Mouse (Mus musculus) liver, embryonic 14.5 days (tissue): ENCODE results near the gene Dthd1. TPM values are rescaled to one million over a fixed set of nuclear protein-coding genes. Genes with fewer than 3 reads are reported as not detected.

Source experiments
- ATAC-seq: fragments of 200-750 bp; cut with Nextera tagmentation; 2 replicates; pipeline ENCODE4 v1.8.0; 2017; ENCODE audit warnings: moderate number of reproducible peaks, mild to moderate bottlenecking, moderate library complexity; ENCODE audit not compliant: insufficient read depth
- DNase-seq, 3 experiments: peaks; one replicate each; pipeline ENCODE4 v3.0.0-alpha.2; 2012 to 2013; ENCODE audit warnings: low read depth in 3 of 3, low spot score in 3 of 3
- H3K27ac ChIP-seq: fragments of 300-500 bp; sonication (generic); 2 replicates; pipeline ENCODE4 v1.5.1; 2014; ENCODE audit warnings: moderate library complexity, mild to moderate bottlenecking, control low read depth, inconsistent platforms
- H3K27me3 ChIP-seq: fragments of 300-500 bp; sonication (generic); 2 replicates; pipeline ENCODE4 v1.6.1; 2014; ENCODE audit warnings: mild to moderate bottlenecking, low read length, moderate library complexity; ENCODE audit not compliant: control insufficient read depth, insufficient read depth
- H3K36me3 ChIP-seq: fragments of 300-500 bp; sonication (generic); replicated peaks from 2 replicates; pipeline ENCODE4 v1.6.1; 2014; ENCODE audit warnings: low read depth; ENCODE audit not compliant: control insufficient read depth, insufficient read depth
- H3K4me1 ChIP-seq, 2 experiments: fragments of 200-500 bp in 1 of 2; fragments of 300-500 bp in 1 of 2; sonication (generic) in 1 of 2; replicated peaks; 2 replicates each; pipeline ENCODE4 v1.6.1; 2012 to 2014; ENCODE audit warnings: antibody characterized with exemption in 1 of 2, inconsistent platforms in 1 of 2, low read length in 1 of 2; ENCODE audit not compliant: control insufficient read depth in 2 of 2, insufficient read depth in 2 of 2
- H3K4me2 ChIP-seq: fragments of 300-500 bp; sonication (generic); 2 replicates; pipeline ENCODE4 v1.6.1; 2014; ENCODE audit warnings: low read depth, mild to moderate bottlenecking, control low read depth, moderate library complexity
- H3K4me3 ChIP-seq, 2 experiments: fragments of 200-500 bp in 1 of 2; fragments of 300-500 bp in 1 of 2; sonication (generic) in 1 of 2; 2 replicates each; pipeline ENCODE4 v1.5.1; 2012 to 2014; ENCODE audit warnings: low read depth in 2 of 2, low read length in 2 of 2, mild to moderate bottlenecking in 2 of 2, control low read depth in 1 of 2, inconsistent platforms in 1 of 2, moderate library complexity in 1 of 2; ENCODE audit not compliant: insufficient read depth in 1 of 2
- H3K9ac ChIP-seq: fragments of 300-500 bp; sonication (generic); replicated peaks from 2 replicates; pipeline ENCODE4 v1.6.1; 2014; ENCODE audit warnings: mild to moderate bottlenecking, control low read depth, moderate library complexity
- H3K9me3 ChIP-seq: fragments of 300-500 bp; sonication (generic); 2 replicates; pipeline ENCODE4 v1.6.1; 2016; ENCODE audit warnings: low read length, mixed read lengths; ENCODE audit not compliant: control insufficient read depth
- CTCF ChIP-seq: IDR thresholded peaks from 2 replicates; pipeline ENCODE4 v1.5.1; 2016; ENCODE audit warnings: antibody characterized with exemption, low read depth, control low read depth
- EP300 ChIP-seq: IDR thresholded peaks from 2 replicates; pipeline ENCODE4 v1.6.1; 2016; ENCODE audit warnings: antibody characterized with exemption, low read depth
- WGBS: fragments of 180-500 bp; shearing (Covaris S2); extraction: QIAGEN DNeasy Blood & Tissue Kit; methylation state at CpG from one replicate; pipeline ENCODE4 v1.1.7; 2014; ENCODE audit not compliant: insufficient replicate concordance; 5-methylcytosine and 5-hydroxymethylcytosine counted together
- polyA plus RNA-seq, 2 experiments: library from polyadenylated mRNA; depleted of rRNA in 1 of 2; stranded (reverse) in 1 of 2; unstranded in 1 of 2; fragments of >200 nt; fragmentation: Nextera tagmentation in 1 of 2; extraction: Ambion mirVana in 1 of 2; gene quantifications; 2 replicates each; pipeline versions ENCODE4 v1.2.1 to v1.2.3; 2012 to 2014

The Dthd1 gene
- polyA plus RNA-seq, 2 experiments: not detected

DNA sequence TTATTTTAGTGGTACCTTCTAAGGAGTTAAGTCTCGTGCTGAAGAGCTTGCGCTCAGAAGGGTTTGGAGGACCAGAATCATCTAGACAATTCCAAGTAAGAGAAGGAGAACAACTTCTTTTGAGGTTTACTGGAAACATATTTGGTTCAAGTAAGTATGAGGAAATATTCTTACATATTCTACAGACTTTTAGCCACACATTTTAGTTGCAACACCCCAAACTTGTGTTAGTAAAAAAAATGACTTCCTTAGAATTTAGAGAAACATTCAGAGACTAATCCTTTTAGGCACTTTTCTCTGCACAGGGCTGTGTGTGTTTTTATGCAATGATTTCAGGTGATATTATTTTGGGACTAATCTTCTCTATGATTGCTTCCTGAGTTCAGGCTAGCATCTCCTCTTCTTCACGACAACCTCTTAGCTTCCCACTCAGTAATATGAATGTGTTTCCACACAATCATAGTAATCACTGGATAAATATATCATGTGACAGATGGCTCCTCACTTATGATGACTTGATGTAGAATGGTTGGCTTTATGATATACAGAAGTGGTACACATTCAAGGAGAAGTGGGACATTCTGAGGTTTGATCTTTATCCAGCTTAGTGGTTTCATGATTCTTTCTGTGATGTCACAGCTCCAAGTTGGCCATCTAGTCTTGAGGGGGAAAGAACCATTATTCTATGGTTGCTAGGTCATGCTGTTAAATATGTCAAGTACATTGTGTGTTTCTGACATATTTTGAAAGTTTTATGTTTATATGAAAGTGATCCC lies 29.5 kb downstream of the Dthd1 start:
- H3K4me1 ChIP-seq: no peaks in the 10 kb centered on the region
- H3K36me3 ChIP-seq: no peaks in the 10 kb centered on the region
- DNase-seq (no peak), ATAC-seq (no peak)
- no peak for TF ChIP-seq CTCF
- TF ChIP-seq EP300: no peak
- no peaks in the 10 kb centered on the region for H3K9me3 ChIP-seq
- no peak overlapping the region for H3K9ac ChIP-seq
- H3K27ac ChIP-seq: no peak overlapping the region
- no peak overlapping the region for H3K4me3 ChIP-seq
- WGBS: 74% methylated on average over 3 of the region's 3 CpGs
- no peaks in the 10 kb centered on the region for H3K27me3 ChIP-seq
- no peak overlapping the region for H3K4me2 ChIP-seq

DNA sequence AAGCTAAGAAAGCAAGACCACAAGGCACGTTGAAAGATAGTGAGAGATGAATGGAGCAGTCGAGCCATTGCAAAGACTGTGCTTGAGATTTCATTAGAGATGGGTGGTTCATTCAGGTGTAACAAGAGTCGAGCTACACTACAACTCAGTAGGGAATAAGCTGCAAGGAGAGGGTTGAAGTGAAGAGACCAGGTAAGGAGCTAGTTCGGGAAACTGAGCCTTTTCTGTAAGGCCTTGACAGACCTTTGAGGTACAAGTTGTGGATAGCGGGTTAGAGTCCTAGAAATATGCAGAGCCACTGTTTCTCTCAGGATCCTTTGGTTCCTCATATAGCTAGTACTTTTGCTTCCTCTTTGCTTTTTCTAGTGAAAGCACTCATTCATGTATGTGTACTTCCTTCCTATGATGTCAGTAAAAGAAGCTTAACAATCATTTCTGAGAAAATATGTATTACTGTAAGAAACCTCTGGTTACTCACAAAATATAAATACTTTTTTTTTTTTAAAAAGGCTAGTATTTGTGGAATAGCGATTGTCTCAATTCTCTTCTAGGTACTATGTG lies 33.0 kb downstream of the Dthd1 start:
- H3K27ac ChIP-seq: no peak overlapping the region
- WGBS: 48% methylated on average over 6 of the region's 6 CpGs
- H3K9ac ChIP-seq: no peak overlapping the region
- no peaks in the 10 kb centered on the region for H3K36me3 ChIP-seq
- no peak overlapping the region for H3K4me3 ChIP-seq
- H3K4me1 ChIP-seq: no peaks in the 10 kb centered on the region
- no peak for ATAC-seq
- no peaks in the 10 kb centered on the region for H3K27me3 ChIP-seq
- H3K4me2 ChIP-seq: no peak overlapping the region
- DNase-seq: no peak
- no peaks in the 10 kb centered on the region for H3K9me3 ChIP-seq
- TF ChIP-seq EP300 (no peak), CTCF (no peak)

DNA sequence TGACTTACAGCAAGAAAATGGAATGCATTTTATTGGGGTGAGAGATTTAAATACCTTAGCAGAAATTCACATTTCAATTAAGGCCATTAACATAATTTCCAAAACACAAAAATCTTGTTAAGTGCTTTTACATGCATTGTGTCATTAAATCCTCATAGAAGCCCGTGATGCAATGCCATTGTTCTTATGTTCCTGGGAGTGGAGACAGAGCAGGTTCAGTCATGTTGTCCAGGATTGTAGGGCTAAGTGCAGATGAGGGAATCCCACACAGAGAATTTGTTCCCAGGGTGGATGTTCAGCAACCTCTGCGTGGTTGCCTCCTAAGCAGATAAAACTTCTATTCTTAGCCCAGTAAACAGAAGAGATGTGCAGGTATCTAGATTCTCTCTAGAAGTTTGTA lies 37.7 kb downstream of the Dthd1 start:
- Histone ChIP-seq H3K4me3 (no peak overlapping the region), H3K9me3 (no peaks in the 10 kb centered on the region), H3K27me3 (no peaks in the 10 kb centered on the region), H3K27ac (no peak overlapping the region), H3K4me1 (no peaks in the 10 kb centered on the region), H3K4me2 (no peak overlapping the region), H3K36me3 (no peaks in the 10 kb centered on the region), H3K9ac (no peak overlapping the region)
- TF ChIP-seq EP300: no peak
- TF ChIP-seq CTCF: no peak
- DNase-seq (no peak), ATAC-seq (no peak)
- WGBS: 55% methylated on average over 2 of the region's 2 CpGs

DNA sequence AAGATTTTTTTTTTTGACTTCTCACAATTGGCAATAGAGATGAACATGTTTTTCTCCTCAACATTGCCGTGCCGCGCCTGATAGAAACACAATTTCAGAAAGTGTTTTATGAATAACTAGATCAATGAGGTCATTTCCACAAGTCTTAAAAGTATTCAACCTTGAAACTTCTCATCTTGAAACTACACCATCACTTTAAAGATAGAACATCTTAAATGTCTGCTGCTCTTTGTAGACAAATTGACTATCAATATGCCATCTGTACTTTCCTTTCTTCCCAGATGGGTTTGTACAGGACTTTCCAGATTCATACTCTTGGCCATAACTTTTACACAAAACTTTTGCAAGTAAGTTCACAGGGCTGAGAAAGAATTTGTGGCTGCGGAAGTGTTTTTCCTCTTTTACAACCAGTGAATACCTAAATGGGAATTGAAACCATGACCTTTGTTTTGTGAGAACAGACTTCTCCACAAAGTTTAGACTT lies 40.8 kb downstream of the Dthd1 start:
- WGBS: 71% methylated on average over 4 of the region's 4 CpGs
- Histone ChIP-seq H3K27ac (no peak overlapping the region), H3K27me3 (no peaks in the 10 kb centered on the region), H3K4me2 (no peak overlapping the region), H3K4me1 (no peaks in the 10 kb centered on the region), H3K9ac (no peak overlapping the region), H3K9me3 (no peaks in the 10 kb centered on the region), H3K4me3 (no peak overlapping the region), H3K36me3 (no peaks in the 10 kb centered on the region)
- ATAC-seq (no peak), DNase-seq (no peak)
- no peak for TF ChIP-seq CTCF
- TF ChIP-seq EP300: no peak

GRCm38 (mm10) chr5:62857502-62857901 lies 43.9 kb downstream of the Dthd1 start:
- Histone ChIP-seq H3K4me2 (no peak overlapping the region), H3K9me3 (no peaks in the 10 kb centered on the region), H3K36me3 (no peaks in the 10 kb centered on the region), H3K4me1 (no peaks in the 10 kb centered on the region), H3K4me3 (no peak overlapping the region), H3K27ac (no peak overlapping the region), H3K9ac (no peak overlapping the region), H3K27me3 (no peaks in the 10 kb centered on the region)
- TF ChIP-seq EP300: no peak
- TF ChIP-seq CTCF: no peak
- ATAC-seq: no peak
- DNase-seq: no peak
- WGBS: 36% methylated on average over 1 of the region's 1 CpGs
